Mouse (Mus musculus) adrenal gland, adult (tissue): ENCODE data around the gene Ccnt2.
"Not testable (repeated sequence)": the region's sequence is repeated elsewhere in the genome, so short reads cannot be mapped to it uniquely, and the experiment has no call there.

Experiments used
- DNase-seq, 2 experiments: peaks; one replicate each; pipeline ENCODE4 v3.0.0; 2022 to 2023; ENCODE audit warnings: low spot score in 1 of 2; ENCODE audit not compliant: inconsistent age in 2 of 2

Gene Ccnt2

DNA sequence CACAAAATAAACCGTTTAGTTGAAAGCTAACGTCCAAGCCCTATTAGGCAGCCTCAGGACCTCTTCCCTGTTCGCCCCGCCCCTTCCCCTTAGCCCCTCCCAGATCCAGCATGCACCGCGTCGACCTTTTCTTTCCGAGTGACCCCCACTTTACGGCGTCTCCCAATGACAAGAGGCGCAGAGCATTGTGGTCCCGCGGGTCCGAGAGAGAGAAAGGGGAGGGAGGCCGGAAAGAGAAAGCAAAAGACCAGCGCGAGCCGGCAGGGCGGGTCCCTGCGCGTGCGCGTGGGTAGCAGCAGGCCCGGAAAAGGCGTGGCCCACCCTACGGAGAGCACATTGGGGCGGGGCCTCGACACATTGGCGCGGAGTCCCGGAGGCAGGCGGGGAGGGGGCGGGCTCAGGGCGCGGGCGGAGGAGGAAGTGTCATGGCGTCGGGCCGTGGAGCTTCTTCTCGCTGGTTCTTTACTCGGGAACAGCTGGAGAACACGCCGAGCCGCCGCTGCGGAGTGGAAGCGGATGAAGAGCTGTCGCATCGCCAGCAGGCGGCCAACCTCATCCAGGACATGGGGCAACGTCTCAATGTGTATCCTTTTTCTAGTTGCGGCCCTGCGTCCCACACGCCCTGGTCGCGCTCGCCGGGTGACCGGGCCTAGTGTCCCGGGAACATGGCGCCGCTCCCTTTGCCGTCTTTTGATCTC lies at the start of gene Ccnt2:
Gene Ccnt2 (plus strand): TSS at position 362 of the 698 bp plus-strand sequence.
- DNase-seq = peak; percentile 99 to 100

DNA sequence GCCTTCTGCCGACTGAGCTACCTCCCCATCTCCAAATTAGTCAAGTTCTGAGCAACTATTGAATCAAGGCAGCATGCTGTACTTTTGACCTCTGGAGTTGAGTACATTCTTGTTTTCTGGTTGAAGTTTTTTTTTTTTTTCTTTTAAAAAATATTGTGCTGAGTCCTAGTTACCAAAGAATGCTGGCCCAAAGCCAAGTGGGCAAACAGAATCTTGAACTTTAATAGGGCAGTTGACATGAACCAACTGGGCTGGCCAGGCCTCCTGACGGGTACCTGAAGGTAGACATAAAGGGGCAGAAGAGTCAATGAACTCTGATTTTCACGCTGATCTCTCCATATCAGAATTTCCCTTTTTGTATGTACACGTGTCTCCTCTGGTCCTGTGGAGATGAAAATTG lies 44.9 kb upstream of the Ccnt2 start, which contains the start of gene Acmsd:
Gene Acmsd (plus strand): TSS at position 318 of the 400 bp plus-strand sequence.
- no peak for DNase-seq

DNA sequence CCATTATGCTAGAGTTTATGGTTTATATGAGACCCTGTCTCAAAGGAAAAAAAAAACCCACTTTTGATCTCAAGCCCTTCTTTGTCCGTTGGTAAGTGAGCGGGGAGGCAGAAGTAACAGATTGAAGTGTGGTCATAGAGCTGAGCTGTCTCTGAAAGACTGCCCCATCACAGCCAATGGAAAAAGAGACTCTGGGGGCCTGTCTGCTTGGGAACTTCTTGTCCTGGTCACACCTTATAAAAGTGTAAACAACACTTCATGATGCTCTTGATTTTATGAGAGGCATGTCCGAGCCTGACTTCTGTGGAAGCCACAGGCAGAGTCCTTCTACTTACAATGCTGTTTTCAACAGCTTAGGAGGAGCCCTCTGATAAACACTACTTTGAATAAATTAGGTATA lies 42.9 kb upstream of the Ccnt2 start:
- no peak for DNase-seq

DNA sequence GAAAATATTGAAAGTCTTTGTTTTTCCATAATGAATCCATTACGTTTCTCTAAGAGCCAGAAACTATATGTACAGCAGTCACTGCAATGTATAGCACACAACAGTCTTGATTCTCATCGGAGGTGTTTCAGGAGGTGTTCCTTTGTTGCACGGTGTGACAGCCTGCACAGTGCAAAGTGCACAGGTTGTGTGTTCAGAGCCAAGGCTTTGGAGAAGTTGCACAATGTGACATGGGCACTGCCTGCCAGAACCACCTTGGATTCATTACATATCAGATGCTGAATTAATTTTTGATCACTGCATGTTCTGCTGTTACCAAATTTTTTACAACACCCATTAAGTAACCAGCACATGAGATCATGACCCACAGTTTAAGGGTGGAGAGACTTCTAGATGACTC lies 41.5 kb upstream of the Ccnt2 start:
- no peak for DNase-seq

DNA sequence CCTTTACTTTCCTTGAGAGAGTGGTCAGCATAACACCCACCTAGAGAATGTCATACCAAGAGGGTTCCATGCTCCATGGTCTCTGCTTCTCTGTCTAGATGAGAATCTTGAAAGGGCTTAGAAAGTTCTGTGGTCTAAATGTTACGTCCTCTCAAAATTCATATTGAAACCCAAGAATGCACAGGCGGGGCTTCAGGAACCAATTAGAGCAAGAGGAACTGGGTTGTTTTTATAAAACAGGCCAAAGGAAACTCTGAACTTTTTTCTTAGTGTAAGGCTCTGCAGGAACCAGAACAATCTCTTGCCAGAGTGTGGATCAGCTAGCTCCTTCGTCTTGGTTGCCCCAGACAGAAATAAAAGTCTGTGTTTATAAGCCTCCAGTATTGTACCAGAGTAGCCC lies 41.1 kb upstream of the Ccnt2 start:
- DNase-seq = no peak

GRCm38 (mm10) chr1:127735356-127735755 lies 38.6 kb upstream of the Ccnt2 start:
- no peak for DNase-seq

DNA sequence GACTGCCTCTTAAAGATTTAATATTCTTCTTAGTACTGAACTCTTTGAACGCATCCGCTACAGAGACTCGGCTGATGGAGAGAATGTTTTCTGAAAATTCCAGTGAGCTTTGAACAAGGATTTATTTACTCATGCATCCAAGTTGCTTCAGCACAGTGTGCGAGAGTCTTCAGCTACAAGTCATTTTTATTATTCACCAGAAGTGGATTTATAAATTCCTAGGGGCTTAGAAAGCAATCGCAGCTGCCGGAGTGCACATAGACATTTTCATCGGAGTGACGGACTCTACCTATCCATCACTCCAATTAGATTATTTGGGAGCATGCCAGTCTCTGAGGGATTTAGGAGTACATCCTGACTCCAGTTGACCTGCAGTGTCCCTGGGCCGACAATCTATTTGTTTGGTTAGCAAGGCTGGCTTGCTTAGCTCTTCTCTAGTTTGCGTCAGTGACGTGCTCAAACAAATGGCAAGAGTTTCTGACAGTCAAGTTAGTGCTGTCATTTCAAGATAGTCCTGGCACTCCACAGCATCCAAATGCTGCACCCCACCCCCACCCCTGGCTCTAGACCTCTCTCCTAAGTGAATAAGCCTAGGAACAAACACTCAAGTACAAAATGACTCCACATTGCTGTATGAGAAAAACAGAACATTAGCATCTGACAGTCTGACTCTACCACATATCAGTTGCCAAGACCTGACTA lies 23.4 kb upstream of the Ccnt2 start:
- DNase-seq = no peak

DNA sequence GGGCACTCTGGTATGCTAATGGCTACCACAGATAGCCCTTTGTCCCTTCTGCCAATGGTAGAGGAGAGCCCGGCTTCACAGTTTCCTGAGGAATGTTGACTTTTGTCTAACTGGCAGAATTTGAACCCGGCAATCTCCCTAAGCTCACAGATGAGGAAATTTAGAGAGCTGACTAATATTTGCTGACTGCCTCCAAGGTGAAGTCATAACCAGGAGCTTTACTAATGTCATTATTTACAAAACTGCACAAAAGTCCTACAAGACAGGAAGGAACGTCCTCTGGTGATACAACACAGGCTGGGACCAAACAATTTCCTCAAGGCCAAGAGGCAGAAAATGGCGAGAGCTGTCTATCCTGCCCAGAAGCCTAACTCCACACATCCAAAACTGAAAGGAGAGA lies 18.2 kb upstream of the Ccnt2 start:
- DNase-seq = no peak

DNA sequence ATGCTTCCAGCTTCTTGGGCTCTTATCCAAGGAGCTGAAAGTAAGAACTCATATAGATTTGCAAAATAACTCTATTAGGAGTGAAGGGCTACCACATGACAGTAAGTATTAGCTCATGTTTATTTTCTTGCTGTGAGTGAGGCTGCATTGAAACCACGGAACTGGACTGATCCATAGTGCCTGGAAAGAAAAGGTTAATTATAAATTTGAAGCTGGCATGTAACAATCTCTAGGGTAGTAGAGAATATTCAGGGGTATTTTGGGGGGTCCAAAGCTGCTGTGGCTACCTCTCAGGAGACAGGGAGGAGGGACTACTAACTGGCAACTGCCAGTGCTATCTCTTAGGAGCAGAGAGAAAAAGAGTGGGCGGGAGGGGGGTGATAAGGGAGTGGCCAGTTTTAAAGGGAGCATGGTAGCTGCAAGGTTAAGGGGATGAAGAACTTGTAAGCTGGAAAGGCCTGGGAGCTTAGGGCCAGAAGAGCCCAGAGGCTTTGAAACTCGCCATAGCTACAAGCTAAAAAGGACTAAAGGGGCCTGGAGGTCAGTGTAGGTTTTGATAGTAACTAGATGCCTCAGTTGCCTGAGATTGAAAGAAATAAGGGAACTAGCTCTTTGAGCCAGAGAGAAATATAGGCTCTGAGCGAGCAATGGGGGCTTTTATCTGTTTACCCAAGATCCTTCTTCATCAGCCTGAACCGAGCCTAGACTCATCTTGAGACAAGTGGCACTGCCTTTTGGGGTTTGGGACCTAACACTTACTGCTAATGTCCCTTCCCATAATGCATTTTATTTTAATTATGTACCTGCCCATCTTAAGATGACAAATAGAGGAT lies 17.4 kb upstream of the Ccnt2 start:
- no peak for DNase-seq

GRCm38 (mm10) chr1:127757164-127757545 lies 16.8 kb upstream of the Ccnt2 start:
- DNase-seq = not testable (repeated sequence)

GRCm38 (mm10) chr1:127765468-127765867 lies 8.5 kb upstream of the Ccnt2 start:
- peak in 1 of 2 experiments; percentile 47 for DNase-seq

- no peak for DNase-seq
Measured at GRCm38 (mm10) chr1:127766741-127767140, 7.2 kb upstream of the Ccnt2 start.

- DNase-seq = peak in 1 of 2 experiments; percentile 37
Measured at GRCm38 (mm10) chr1:127773198-127773802, 664 bp upstream of the Ccnt2 start.

- DNase-seq = no peak
Measured at GRCm38 (mm10) chr1:127774501-127774880, 527 bp downstream of the Ccnt2 start.

DNA sequence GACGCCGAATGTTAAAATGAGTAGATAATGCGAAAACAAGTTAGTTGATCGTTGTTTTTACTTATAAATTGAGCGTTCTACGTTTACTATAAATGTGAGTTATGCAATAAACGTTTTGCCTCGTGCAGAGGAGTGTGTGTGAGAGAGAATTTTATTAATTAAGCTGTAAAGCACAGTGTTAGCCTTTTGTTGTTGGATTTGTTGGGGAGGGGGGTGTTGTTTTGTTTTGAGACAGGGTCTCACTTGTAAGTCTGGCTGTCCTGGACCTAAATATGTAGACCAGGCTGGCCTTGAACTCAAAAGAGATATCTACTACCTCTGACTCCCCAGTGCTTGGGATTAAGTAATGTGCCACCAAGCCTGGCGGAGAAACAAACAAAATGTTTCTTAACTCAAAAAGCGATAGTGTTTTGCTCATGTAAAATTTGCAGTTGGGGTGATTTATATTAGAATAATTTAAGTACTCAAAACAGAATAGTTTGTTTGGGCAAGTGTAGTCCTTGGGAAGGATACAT lies 1.3 kb downstream of the Ccnt2 start:
- DNase-seq = peak in 1 of 2 experiments; percentile 69

DNA sequence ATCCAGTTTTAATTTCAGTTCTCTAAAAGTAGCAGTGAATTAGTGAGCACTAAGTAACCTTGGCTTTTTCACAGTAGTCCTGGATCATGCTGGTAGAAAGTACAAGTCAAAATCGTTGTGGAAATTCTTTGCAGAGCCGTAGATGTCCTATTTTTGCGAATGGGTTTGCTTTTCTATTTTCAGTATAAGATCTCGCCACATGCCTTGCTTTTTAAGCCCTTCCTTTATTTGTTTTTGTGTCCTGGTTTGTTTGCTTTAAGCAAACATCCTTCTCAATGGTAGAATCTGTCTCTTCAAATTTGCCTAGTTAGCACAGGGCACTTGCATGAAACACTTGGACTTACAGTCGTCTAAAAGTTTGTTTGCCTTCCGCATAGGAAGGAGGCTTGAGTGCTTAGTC lies 2.3 kb downstream of the Ccnt2 start:
- peak in 1 of 2 experiments; percentile 37 for DNase-seq

DNA sequence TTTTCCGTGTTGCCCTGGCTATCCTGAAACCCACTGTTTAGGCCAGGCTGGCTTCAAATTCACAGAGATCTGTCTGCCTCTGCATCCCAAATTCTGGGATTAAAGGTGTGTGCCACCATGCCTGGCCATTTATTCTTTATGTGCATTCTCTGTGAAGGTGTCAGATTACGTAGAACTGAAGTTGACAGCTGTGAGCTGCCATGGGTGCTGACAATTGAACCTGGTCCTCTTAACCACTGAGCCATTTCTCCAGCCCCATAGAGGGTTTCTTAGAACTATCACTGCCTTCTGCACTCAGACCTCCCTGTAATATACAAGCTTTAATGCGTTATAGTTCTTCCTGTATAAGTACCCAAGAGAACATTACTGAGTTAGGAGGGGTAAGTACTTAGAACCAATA lies 4.6 kb downstream of the Ccnt2 start:
- no peak for DNase-seq

- DNase-seq = no peak
Measured at GRCm38 (mm10) chr1:127780142-127780541, 6.2 kb downstream of the Ccnt2 start.

GRCm38 (mm10) chr1:127780849-127781248 lies 6.9 kb downstream of the Ccnt2 start:
- no peak for DNase-seq

DNA sequence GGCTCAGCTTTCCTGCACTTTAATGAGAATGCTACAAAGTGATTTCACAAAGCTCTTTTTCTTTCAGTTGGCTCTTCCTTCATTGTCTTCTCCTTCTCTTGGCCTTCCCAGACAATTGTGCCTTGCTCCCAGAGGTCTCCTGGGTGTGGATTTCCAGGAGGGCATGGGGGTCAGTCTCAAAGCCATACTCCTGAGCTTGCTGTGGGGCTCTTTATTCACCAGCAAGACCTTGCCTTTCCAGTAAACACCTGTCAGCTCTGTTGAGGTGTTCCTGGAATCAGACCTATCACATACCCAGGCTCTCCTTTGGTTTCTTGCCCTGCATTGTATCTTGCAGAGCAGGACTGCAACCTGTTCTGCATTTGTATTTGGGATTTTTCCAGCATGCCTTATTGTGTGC lies 9.9 kb downstream of the Ccnt2 start:
- no peak for DNase-seq

DNA sequence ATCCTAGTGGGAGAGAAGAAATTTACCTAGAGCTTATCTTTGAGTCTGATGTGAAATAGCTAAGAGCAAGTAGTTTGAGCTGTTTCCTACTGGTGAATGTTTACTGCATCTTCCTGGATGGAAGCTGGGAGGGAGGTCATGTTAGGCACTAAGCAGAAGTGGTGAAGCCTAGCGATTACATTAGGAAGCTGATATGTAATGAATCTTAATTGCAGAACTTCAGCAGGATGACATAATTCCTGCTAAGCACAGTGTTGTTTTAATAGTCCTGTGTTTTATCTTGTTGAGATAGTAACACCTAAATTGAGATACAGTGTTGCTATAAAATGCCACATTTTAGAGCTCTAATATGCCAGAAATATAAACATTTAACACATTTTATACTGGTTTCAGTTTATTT lies 11.9 kb downstream of the Ccnt2 start:
- no peak for DNase-seq
